Mouse (Mus musculus): ENCODE data around the gene Rbks. TPM values are rescaled to one million over a fixed set of nuclear protein-coding genes. Genes with fewer than 3 reads are reported as not detected.
"Not testable (repeated sequence)": the region's sequence is repeated elsewhere in the genome, so short reads cannot be mapped to it uniquely, and the experiment has no call there.

Gene Rbks
- total and polyA plus RNA-seq, 3 experiments, result 2.7 to 4.4 (median 4.3) TPM

- Histone ChIP-seq H3K4me1 (ENCODE audit: control insufficient read depth, insufficient read depth, low read length) (peaks cover 1% of the 10 kb centered on the region; the same call in 1 of the 2 replicates), H3K27ac (no peak overlapping the region), H3K9ac (ENCODE audit: low read depth, low read length) (no peak overlapping the region), H3K79me2 (replicated peaks; ENCODE audit: control insufficient read depth, insufficient read depth, low read length) (no peaks in the 10 kb centered on the region), H3K27me3 (ENCODE audit: control insufficient read depth, insufficient read depth, low read length) (no peaks in the 10 kb centered on the region), H3K4me3 (no peak overlapping the region), H3K36me3 (ENCODE audit: control insufficient read depth, insufficient read depth, low read length) (no peaks in the 10 kb centered on the region)
- no peak for DNase-seq
- 85% methylated on average over 3 of the region's 3 CpGs for WGBS
- no peak for TF ChIP-seq CTCF (IDR thresholded peaks at IDR 0.05)
- no peak for TF ChIP-seq EP300 (IDR thresholded peaks at IDR 0.05; ENCODE audit: insufficient read depth, low read depth, low read length)
- TF ChIP-seq POLR2A (IDR thresholded peaks at IDR 0.05; ENCODE audit: insufficient read depth, low read depth, low read length), result no peak
- intact Hi-C loops (cut with DNase I), result no loop called here
Observed at GRCm38 (mm10) chr5:31642300-31642699, 55.1 kb downstream of the Rbks start.

- no peak overlapping the region for H3K4me3 ChIP-seq
- intact Hi-C loops (cut with DNase I), result no loop called here
- no peaks in the 10 kb centered on the region for H3K27me3 ChIP-seq (ENCODE audit: control insufficient read depth, insufficient read depth, low read length)
- TF ChIP-seq CTCF (IDR thresholded peaks at IDR 0.05) (no peak), POLR2A (IDR thresholded peaks at IDR 0.05; ENCODE audit: insufficient read depth, low read depth, low read length) (no peak)
- no peak overlapping the region for H3K9ac ChIP-seq (ENCODE audit: low read depth, low read length)
- H3K36me3 ChIP-seq (ENCODE audit: control insufficient read depth, insufficient read depth, low read length), result no peaks in the 10 kb centered on the region
- no peak overlapping the region for H3K27ac ChIP-seq
- 90% methylated on average over 2 of the region's 2 CpGs for WGBS
- H3K4me1 ChIP-seq (ENCODE audit: control insufficient read depth, insufficient read depth, low read length), result peaks cover 1% of the 10 kb centered on the region; the same call in 1 of the 2 replicates
- no peak for DNase-seq
- H3K79me2 ChIP-seq (replicated peaks; ENCODE audit: control insufficient read depth, insufficient read depth, low read length), result no peaks in the 10 kb centered on the region
Observed at GRCm38 (mm10) chr5:31640542-31640941, 56.9 kb downstream of the Rbks start.

- no peak overlapping the region for H3K27ac ChIP-seq
- no peak overlapping the region for H3K4me3 ChIP-seq
- no peaks in the 10 kb centered on the region for H3K27me3 ChIP-seq (ENCODE audit: control insufficient read depth, insufficient read depth, low read length)
- no peaks in the 10 kb centered on the region for H3K79me2 ChIP-seq (replicated peaks; ENCODE audit: control insufficient read depth, insufficient read depth, low read length)
- DNase-seq, result peak in 1 of 2 experiments; percentile 14
- WGBS, result 52% methylated on average over 9 of the region's 9 CpGs
- intact Hi-C loops (cut with DNase I), result no loop called here
- H3K9ac ChIP-seq (ENCODE audit: low read depth, low read length), result no peak overlapping the region
- peaks cover 3% of the 10 kb centered on the region for H3K4me1 ChIP-seq (ENCODE audit: control insufficient read depth, insufficient read depth, low read length)
- TF ChIP-seq EP300 (IDR thresholded peaks at IDR 0.05; ENCODE audit: insufficient read depth, low read depth, low read length), result no peak
- TF ChIP-seq CTCF (IDR thresholded peaks at IDR 0.05), result no peak
- TF ChIP-seq POLR2A (IDR thresholded peaks at IDR 0.05; ENCODE audit: insufficient read depth, low read depth, low read length), result no peak
- H3K36me3 ChIP-seq (ENCODE audit: control insufficient read depth, insufficient read depth, low read length), result no peaks in the 10 kb centered on the region; the same call in 1 of the 2 replicates
Observed at GRCm38 (mm10) chr5:31636636-31637253, 60.7 kb downstream of the Rbks start.

GRCm38 (mm10) chr5:31634679-31635078 lies 62.7 kb downstream of the Rbks start:
- no peak for TF ChIP-seq EP300 (IDR thresholded peaks at IDR 0.05; ENCODE audit: insufficient read depth, low read depth, low read length)
- TF ChIP-seq POLR2A (IDR thresholded peaks at IDR 0.05; ENCODE audit: insufficient read depth, low read depth, low read length), result no peak
- TF ChIP-seq CTCF (IDR thresholded peaks at IDR 0.05), result no peak
- Histone ChIP-seq H3K4me3 (no peak overlapping the region), H3K36me3 (ENCODE audit: control insufficient read depth, insufficient read depth, low read length) (no peaks in the 10 kb centered on the region; the same call in 1 of the 2 replicates), H3K79me2 (replicated peaks; ENCODE audit: control insufficient read depth, insufficient read depth, low read length) (no peaks in the 10 kb centered on the region), H3K9ac (ENCODE audit: low read depth, low read length) (no peak overlapping the region), H3K4me1 (ENCODE audit: control insufficient read depth, insufficient read depth, low read length) (peaks cover 3% of the 10 kb centered on the region), H3K27ac (no peak overlapping the region), H3K27me3 (ENCODE audit: control insufficient read depth, insufficient read depth, low read length) (no peaks in the 10 kb centered on the region)
- intact Hi-C loops (cut with DNase I), result no loop called here
- DNase-seq, result no peak
- 64% methylated on average over 5 of the region's 5 CpGs for WGBS

GRCm38 (mm10) chr5:31634161-31634560 lies 63.3 kb downstream of the Rbks start:
- 89% methylated on average over 4 of the region's 4 CpGs for WGBS
- Histone ChIP-seq H3K27ac (no peak overlapping the region), H3K79me2 (replicated peaks; ENCODE audit: control insufficient read depth, insufficient read depth, low read length) (no peaks in the 10 kb centered on the region), H3K4me1 (ENCODE audit: control insufficient read depth, insufficient read depth, low read length) (peaks cover 3% of the 10 kb centered on the region), H3K9ac (ENCODE audit: low read depth, low read length) (no peak overlapping the region), H3K4me3 (no peak overlapping the region), H3K36me3 (ENCODE audit: control insufficient read depth, insufficient read depth, low read length) (no peaks in the 10 kb centered on the region; the same call in 1 of the 2 replicates), H3K27me3 (ENCODE audit: control insufficient read depth, insufficient read depth, low read length) (no peaks in the 10 kb centered on the region)
- no peak for TF ChIP-seq POLR2A (IDR thresholded peaks at IDR 0.05; ENCODE audit: insufficient read depth, low read depth, low read length)
- no peak for TF ChIP-seq CTCF (IDR thresholded peaks at IDR 0.05)
- TF ChIP-seq EP300 (IDR thresholded peaks at IDR 0.05; ENCODE audit: insufficient read depth, low read depth, low read length), result no peak
- no peak for DNase-seq
- intact Hi-C loops (cut with DNase I), result no loop called here

- H3K79me2 ChIP-seq (replicated peaks; ENCODE audit: control insufficient read depth, insufficient read depth, low read length); H3K36me3 ChIP-seq (ENCODE audit: control insufficient read depth, insufficient read depth, low read length); intact Hi-C loops (cut with DNase I); H3K9ac ChIP-seq (ENCODE audit: low read depth, low read length); H3K4me1 ChIP-seq (ENCODE audit: control insufficient read depth, insufficient read depth, low read length); H3K27ac ChIP-seq; H3K4me3 ChIP-seq; DNase-seq; H3K27me3 ChIP-seq (ENCODE audit: control insufficient read depth, insufficient read depth, low read length): not testable (repeated sequence)
- 97% methylated on average over 4 of the region's 4 CpGs for WGBS
Observed at GRCm38 (mm10) chr5:31631169-31631568, 66.3 kb downstream of the Rbks start.

All from heart, adult 2 months (tissue).